Mouse (Mus musculus) CH12.LX (cell line): ENCODE measurements around the gene Gpr19. TPM values are rescaled to one million over a fixed set of nuclear protein-coding genes. Genes with fewer than 3 reads are reported as not detected.

Experiments used
- DNase-seq: peaks from one replicate; pipeline ENCODE4 v3.0.0-alpha.2; 2013; ENCODE audit errors: extremely low read depth
- H3K27ac ChIP-seq: 2 replicates; pipeline ENCODE4 v1.5.1; 2012; ENCODE audit warnings: low read depth, mild to moderate bottlenecking, control low read depth, moderate library complexity; ENCODE audit not compliant: insufficient read depth
- H3K27me3 ChIP-seq: replicated peaks from 2 replicates; pipeline ENCODE3; 2012; ENCODE audit warnings: inconsistent platforms
- H3K36me3 ChIP-seq, 2 experiments: replicated peaks in 1 of 2; 2 replicates each; pipeline versions ENCODE3 to v1.6.1; 2012; ENCODE audit warnings: inconsistent platforms in 1 of 2, low read length in 1 of 2, mild to moderate bottlenecking in 1 of 2, mixed read lengths in 1 of 2, moderate library complexity in 1 of 2; ENCODE audit not compliant: control insufficient read depth in 1 of 2, insufficient read depth in 1 of 2
- H3K4me1 ChIP-seq, 2 experiments: 2 replicates each; pipeline ENCODE4 v1.6.1; 2012; ENCODE audit warnings: inconsistent platforms in 1 of 2, moderate library complexity in 1 of 2; ENCODE audit not compliant: insufficient read depth in 2 of 2, control insufficient read depth in 1 of 2
- H3K4me2 ChIP-seq: 2 replicates; pipeline ENCODE4 v1.6.1; 2012; ENCODE audit warnings: low read depth, mild to moderate bottlenecking, control low read depth; ENCODE audit not compliant: poor library complexity, insufficient read depth, severe bottlenecking
- H3K4me3 ChIP-seq, 3 experiments: fragments of 150-350 bp in 1 of 3; sonication (generic) in 1 of 3; replicated peaks in 1 of 3; 2 replicates each; pipeline versions ENCODE3 to v1.5.1; 2011 to 2012; ENCODE audit warnings: low read depth in 2 of 3, low read length in 2 of 3, mild to moderate bottlenecking in 2 of 3, moderate library complexity in 2 of 3, control low read depth in 1 of 3, improper control_type of control experiment in 1 of 3, inconsistent platforms in 1 of 3, mixed read lengths in 1 of 3; ENCODE audit not compliant: poor library complexity in 1 of 3
- H3K79me2 ChIP-seq: replicated peaks from 2 replicates; pipeline ENCODE4 v1.6.1; 2012; ENCODE audit warnings: mild to moderate bottlenecking, moderate library complexity; ENCODE audit not compliant: control insufficient read depth, poor library complexity, insufficient read depth, severe bottlenecking; ENCODE audit errors: extremely low read depth
- H3K9ac ChIP-seq: 2 replicates; pipeline ENCODE4 v1.6.1; 2012; ENCODE audit warnings: low read depth, mild to moderate bottlenecking, control low read depth, moderate library complexity; ENCODE audit not compliant: insufficient read depth
- H3K9me3 ChIP-seq: replicated peaks from 2 replicates; pipeline ENCODE3; 2012; ENCODE audit warnings: low read length, inconsistent platforms, mixed read lengths
- BHLHE40 ChIP-seq: IDR thresholded peaks from 2 replicates; pipeline ENCODE4 v1.6.1; 2011; ENCODE audit warnings: mild to moderate bottlenecking, low read depth, low read length, improper control_type of control experiment
- CTCF ChIP-seq, 2 experiments: IDR thresholded peaks in 1 of 2; conservative IDR thresholded peaks in 1 of 2; 2 replicates each; pipeline ENCODE4 v1.5.1; 2011 to 2012; ENCODE audit warnings: low read depth in 2 of 2, low read length in 2 of 2, improper control_type of control experiment in 1 of 2, inconsistent platforms in 1 of 2, mild to moderate bottlenecking in 1 of 2, moderate library complexity in 1 of 2
- ELF1 ChIP-seq: IDR thresholded peaks from 2 replicates; pipeline ENCODE4 v1.6.1; 2014; ENCODE audit warnings: low read depth, mild to moderate bottlenecking, inconsistent platforms, low read length, improper control_type of control experiment
- ETS1 ChIP-seq: conservative IDR thresholded peaks from 2 replicates; pipeline ENCODE4 v1.6.1; 2012; ENCODE audit warnings: low read depth, mild to moderate bottlenecking, inconsistent platforms, low read length, improper control_type of control experiment, moderate library complexity
- JUN ChIP-seq: IDR thresholded peaks from 2 replicates; pipeline ENCODE4 v1.6.1; 2011; ENCODE audit warnings: low read depth, mild to moderate bottlenecking, low read length, improper control_type of control experiment, moderate library complexity; ENCODE audit not compliant: insufficient read depth
- JUND ChIP-seq: conservative IDR thresholded peaks from 2 replicates; pipeline ENCODE4 v1.6.1; 2011; ENCODE audit warnings: low read depth, low read length, improper control_type of control experiment
- MAZ ChIP-seq: IDR thresholded peaks from 2 replicates; pipeline ENCODE4 v1.6.1; 2012; ENCODE audit warnings: low read depth, mild to moderate bottlenecking, inconsistent platforms, low read length, improper control_type of control experiment, moderate library complexity
- MYC ChIP-seq: IDR thresholded peaks from 2 replicates; pipeline ENCODE4 v1.6.1; 2011; ENCODE audit warnings: low read depth, mild to moderate bottlenecking, improper control_type of control experiment, low read length
- RAD21 ChIP-seq: IDR thresholded peaks from 2 replicates; pipeline ENCODE4 v1.6.1; 2011; ENCODE audit warnings: low read depth, mild to moderate bottlenecking, low read length, improper control_type of control experiment, moderate library complexity
- RCOR1 ChIP-seq: conservative IDR thresholded peaks from 2 replicates; pipeline ENCODE4 v1.6.1; 2012; ENCODE audit warnings: low read depth, mild to moderate bottlenecking, inconsistent platforms, low read length, improper control_type of control experiment
- UBTF ChIP-seq: IDR thresholded peaks from 2 replicates; pipeline ENCODE4 v1.6.1; 2012; ENCODE audit warnings: low read depth, mild to moderate bottlenecking, inconsistent platforms, low read length, improper control_type of control experiment, moderate library complexity
- ZC3H11A ChIP-seq: IDR thresholded peaks from 2 replicates; pipeline ENCODE4 v1.6.1; 2012; ENCODE audit warnings: low read depth, mild to moderate bottlenecking, inconsistent platforms, low read length, improper control_type of control experiment
- ZNF384 ChIP-seq: IDR thresholded peaks from 2 replicates; pipeline ENCODE4 v1.6.1; 2012; ENCODE audit warnings: low read depth, low read length, improper control_type of control experiment, inconsistent platforms
- dilution Hi-C: fragments of 300-500 bp; cut with MboI; formaldehyde crosslinking; loops from 2 replicates; pipeline ENCODE4 v1.14.3; 2020; ENCODE audit warnings: low sequenced_read_pairs; ENCODE audit not compliant: extremely low pct_unique_long_range_greater_than_20kb, extremely low pct_ligation_motif_present
- in situ Hi-C: fragments of 300-500 bp; cut with MboI; formaldehyde crosslinking; loops from 3 replicates; pipeline ENCODE4 v1.14.3; 2019; ENCODE audit warnings: low sequenced_read_pairs, low pct_ligation_motif_present, low pct_unique_long_range_greater_than_20kb, mixed read lengths
- polyA plus RNA-seq: library from polyadenylated mRNA; unstranded; fragments of >175 nt; gene quantifications from 2 replicates; pipeline ENCODE4 v1.2.1, GENCODE M21; 2012; ENCODE audit warnings: low read depth; ENCODE audit not compliant: insufficient read length
- total RNA-seq, 2 experiments: library from RNA; depleted of rRNA; stranded (reverse); fragments of 300-350 nt in 1 of 2; fragments of >200 nt in 1 of 2; gene quantifications; 2 replicates each; pipeline ENCODE4 v1.2.3; 2012 to 2014

The Gpr19 gene
- total and polyA plus RNA-seq, 3 experiments: 4.8 to 7.5 (median 5.2) TPM

GRCm38 (mm10) chr6:134914523-134914922, 16.1 kb upstream of the Gpr19 start:
- in situ Hi-C loops: no loop called here

GRCm38 (mm10) chr6:134905811-134906210, 7.4 kb upstream of the Gpr19 start:
- H3K4me2 ChIP-seq: no peak overlapping the region
- no peak overlapping the region for H3K27ac ChIP-seq
- in situ Hi-C loops: no loop called here
- no peaks in the 10 kb centered on the region for H3K27me3 ChIP-seq
- dilution Hi-C loops: no loop called here
- H3K9me3 ChIP-seq: no peaks in the 10 kb centered on the region
- no peak for DNase-seq
- H3K79me2 ChIP-seq: no peaks in the 10 kb centered on the region
- no peak overlapping the region for H3K4me3 ChIP-seq
- no peaks in the 10 kb centered on the region for H3K36me3 ChIP-seq
- TF ChIP-seq ELF1 (no peak), MYC (no peak), JUN (no peak), BHLHE40 (no peak), UBTF (no peak), ETS1 (no peak), RAD21 (no peak)
- no peak overlapping the region for H3K9ac ChIP-seq
- H3K4me1 ChIP-seq: peaks cover 0 to 3% of the 10 kb centered on the region in 2 experiments; a peak in 1 of 4 replicates

More at GRCm38 (mm10) chr6:134914523-134914922, 16.1 kb upstream of the Gpr19 start:
- no peaks in the 10 kb centered on the region for H3K36me3 ChIP-seq
- TF ChIP-seq JUN (no peak), BHLHE40 (no peak), ELF1 (no peak), ZC3H11A (no peak), ZNF384 (no peak), RAD21 (no peak), RCOR1 (no peak), UBTF (no peak), JUND (no peak), CTCF (conservative IDR thresholded peaks at IDR 0.05 in 1 of 2, IDR thresholded peaks at IDR 0.05 in 1 of 2; ENCODE audit: low read depth in 2 of 2, low read length in 2 of 2) (no peak), MAZ (no peak), MYC (no peak)
- H3K4me2 ChIP-seq: no peak overlapping the region
- peaks cover 0 to 11% of the 10 kb centered on the region in 2 experiments; a peak in 2 of 4 replicates for H3K4me1 ChIP-seq
- DNase-seq: no peak
- H3K27ac ChIP-seq: no peak overlapping the region
- dilution Hi-C loops: no loop called here
- no peaks in the 10 kb centered on the region for H3K9me3 ChIP-seq
- H3K79me2 ChIP-seq: no peaks in the 10 kb centered on the region
- H3K27me3 ChIP-seq: no peaks in the 10 kb centered on the region
- H3K4me3 ChIP-seq: no peak overlapping the region
- no peak overlapping the region for H3K9ac ChIP-seq
